Comparison of ENCODE assay signal across 29 mouse cellular contexts in genomic region chr14:116348560-116348959, GRCm38 (mm10).
DNase-seq lines count a peak whose midpoint lies in the region; ATAC-seq and TF ChIP-seq lines count a peak whose summit lies in the region.
"Had no signal": no experiment of that assay in that cellular context is flagged by ENCODE, and none has a peak within 500 bp of the region (broad histone marks: within the 10 kb centered on the region; RNA-seq: fewer than 3 reads in every experiment).

No protein-coding gene starts in this region.

- no peak overlapping the region for H3K9ac ChIP-seq in intestine, embryonic 14.5 days (ENCODE audit: low read length)
- no peak overlapping the region for H3K9ac ChIP-seq in intestine, postnatal 0 days (ENCODE audit: low read depth, low read length)
- no peak overlapping the region for H3K9ac ChIP-seq in stomach, embryonic 14.5 days (replicated peaks; ENCODE audit: low read depth, low read length)
- H3K9ac ChIP-seq: hindbrain, embryonic 14.5 days; limb, embryonic 13.5 days; neural tube, embryonic 12.5 days had no signal

- DNase-seq in intestine, embryonic 14.5 days (ENCODE audit: low spot score) = no peak
- DNase-seq in embryo, embryonic 10 days (ENCODE audit: low spot score) = peak; percentile 23
- DNase-seq in embryo, embryonic 9.5 days (ENCODE audit: extremely low spot score) = peak; percentile 1
- DNase-seq in cerebellum, postnatal 14 days = no peak
- no peak for DNase-seq in thymus, postnatal 25 days
- DNase-seq in left cerebral cortex, postnatal 36 days (ENCODE audit: low spot score in 2 of 2) = no peak
- DNase-seq: adrenal gland, postnatal 14 days; cerebellum, adult 11 months; cerebellum, adult 9-11 months; gastrocnemius, postnatal 25 days; heart, adult 11 months; heart, postnatal 10 days; kidney, postnatal 25 days; lung, postnatal 14 days; right cerebral cortex, postnatal 4 days; thymus, postnatal 14 days had no signal

- 25% methylated on average over 3 of the region's 3 CpGs for WGBS in intestine, embryonic 14.5 days
- WGBS in intestine, postnatal 0 days = 23% methylated on average over 3 of the region's 3 CpGs
- 12% methylated on average over 3 of the region's 3 CpGs for WGBS in stomach, embryonic 14.5 days

- no peak overlapping the region for H3K4me3 ChIP-seq in intestine, embryonic 14.5 days (ENCODE audit: low read depth, low read length)
- no peak overlapping the region for H3K4me3 ChIP-seq in intestine, postnatal 0 days (ENCODE audit: low read depth, low read length)
- no peak overlapping the region for H3K4me3 ChIP-seq in stomach, embryonic 14.5 days (ENCODE audit: low read depth, low read length)
- H3K4me3 ChIP-seq: heart, embryonic 10.5 days; layer of hippocampus, adult 2 months; left cerebral cortex, adult 2 months; limb, embryonic 13.5 days; myocyte; neural tube, embryonic 12.5 days had no signal

- no peaks in the 10 kb centered on the region for H3K36me3 ChIP-seq in intestine, embryonic 14.5 days (ENCODE audit: control insufficient read depth, insufficient read depth, low read length)
- no peaks in the 10 kb centered on the region for H3K36me3 ChIP-seq in intestine, postnatal 0 days (ENCODE audit: control insufficient read depth, insufficient read depth)
- no peaks in the 10 kb centered on the region for H3K36me3 ChIP-seq in stomach, embryonic 14.5 days (ENCODE audit: control insufficient read depth, insufficient read depth, low read length)
- H3K36me3 ChIP-seq: heart, embryonic 10.5 days; limb, embryonic 13.5 days; neural tube, embryonic 12.5 days had no signal

- peak; percentile 64 for ATAC-seq in intestine, embryonic 14.5 days (replicated peaks; ENCODE audit: low FRiP score, low TSS enrichment, low read depth)
- ATAC-seq in intestine, postnatal 0 days = no peak
- ATAC-seq in stomach, embryonic 14.5 days (ENCODE audit: insufficient number of reproducible peaks, insufficient read depth, low FRiP score, low read depth) = peak; percentile 85; the same call in 1 of the 2 replicates
- ATAC-seq: forebrain, embryonic 14.5 days; Patski had no signal

- H3K4me2 ChIP-seq in intestine, embryonic 14.5 days (ENCODE audit: low read length) = no peak overlapping the region
- no peak overlapping the region for H3K4me2 ChIP-seq in intestine, postnatal 0 days (replicated peaks; ENCODE audit: low read depth)
- no peak overlapping the region for H3K4me2 ChIP-seq in stomach, embryonic 14.5 days (replicated peaks; ENCODE audit: low read depth, low read length)
- H3K4me2 ChIP-seq: hindbrain, embryonic 14.5 days; limb, embryonic 13.5 days; liver, embryonic 11.5 days; midbrain, embryonic 11.5 days; neural tube, embryonic 12.5 days had no signal

- peaks cover 11% of the 10 kb centered on the region for H3K4me1 ChIP-seq in intestine, embryonic 14.5 days (replicated peaks; ENCODE audit: control insufficient read depth, insufficient read depth, low read length)
- H3K4me1 ChIP-seq in intestine, postnatal 0 days (replicated peaks; ENCODE audit: control insufficient read depth, insufficient read depth, low read length) = no peaks in the 10 kb centered on the region
- H3K4me1 ChIP-seq in stomach, embryonic 14.5 days (ENCODE audit: control insufficient read depth, insufficient read depth, low read length) = peaks cover 10% of the 10 kb centered on the region; the same call in 1 of the 2 replicates
- H3K4me1 ChIP-seq: heart, embryonic 10.5 days; limb, embryonic 13.5 days; neural tube, embryonic 12.5 days had no signal

- peak overlapping the region; percentile 58; the same call in 1 of the 2 replicates for H3K27ac ChIP-seq in intestine, embryonic 14.5 days (ENCODE audit: low read depth)
- no peak overlapping the region for H3K27ac ChIP-seq in intestine, postnatal 0 days (ENCODE audit: low read depth, low read length)
- peak overlapping the region; percentile 66; the same call in 1 of the 2 replicates for H3K27ac ChIP-seq in stomach, embryonic 14.5 days (ENCODE audit: low read length)
- H3K27ac ChIP-seq: heart, embryonic 10.5 days; hindbrain, embryonic 14.5 days; layer of hippocampus, adult 2 months; left cerebral cortex, adult 2 months; limb, embryonic 13.5 days; neural tube, embryonic 12.5 days had no signal

- TF ChIP-seq CTCF in intestine, postnatal 0 days (IDR thresholded peaks at IDR 0.05; ENCODE audit: low read depth) = no peak

- intact Hi-C loops in left cerebral cortex, postnatal 36 days (cut with DNase I) = no loop called here

- no peaks in the 10 kb centered on the region for H3K9me3 ChIP-seq in intestine, embryonic 14.5 days (ENCODE audit: control insufficient read depth, low read length)
- H3K9me3 ChIP-seq in intestine, postnatal 0 days (ENCODE audit: control insufficient read depth) = no peaks in the 10 kb centered on the region
- no peaks in the 10 kb centered on the region for H3K9me3 ChIP-seq in stomach, embryonic 14.5 days (ENCODE audit: control insufficient read depth, low read depth, low read length)
- H3K9me3 ChIP-seq: heart, embryonic 10.5 days; limb, embryonic 13.5 days; neural tube, embryonic 12.5 days had no signal

- H3K27me3 ChIP-seq in intestine, embryonic 14.5 days (replicated peaks; ENCODE audit: control insufficient read depth, insufficient read depth, low read length) = no peaks in the 10 kb centered on the region
- no peaks in the 10 kb centered on the region for H3K27me3 ChIP-seq in intestine, postnatal 0 days (replicated peaks; ENCODE audit: control insufficient read depth, insufficient read depth, low read length)
- H3K27me3 ChIP-seq in stomach, embryonic 14.5 days (ENCODE audit: control insufficient read depth, insufficient read depth, low read length) = no peaks in the 10 kb centered on the region
- H3K27me3 ChIP-seq: limb, embryonic 13.5 days; neural tube, embryonic 12.5 days had no signal

Comparison
In these comparisons a context has a peak if more than half of its experiments do, and no peak if none do; other contexts are left out.
1. DNase-seq: peak in embryo, embryonic 10 days (single experiment) and embryo, embryonic 9.5 days (single experiment); none in intestine, embryonic 14.5 days (single experiment), cerebellum, postnatal 14 days (0 of 2), thymus, postnatal 25 days (single experiment) and left cerebral cortex, postnatal 36 days (0 of 2).